Mouse (Mus musculus): ENCODE measurements around the gene Slc30a10.

DNA sequence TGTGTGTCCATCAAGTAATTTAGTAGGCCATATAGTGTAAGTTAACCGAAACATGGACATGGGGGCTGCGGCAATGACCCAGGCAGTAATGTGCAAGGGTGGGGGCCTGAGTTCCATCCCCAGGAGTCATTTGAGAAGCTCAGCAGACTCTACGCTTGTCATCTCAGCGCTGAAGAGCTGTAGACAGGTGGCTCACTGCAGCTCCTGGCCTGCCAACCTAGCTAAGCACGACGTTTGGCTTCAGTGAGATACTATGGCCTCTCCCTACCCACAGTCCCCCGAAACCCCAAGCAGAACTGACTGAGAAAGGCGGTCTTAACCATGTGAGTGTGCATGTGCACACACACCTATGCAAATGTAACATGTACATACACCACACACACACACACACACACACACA lies 3.6 kb upstream of the Slc30a10 start:
- TF ChIP-seq CTCF (IDR thresholded peaks at IDR 0.05; ENCODE audit: extremely low read depth, insufficient read depth, low read length) (no peak), POLR2A (IDR thresholded peaks at IDR 0.05; ENCODE audit: extremely low read depth, insufficient read depth, low read length) (no peak)

Measured in cortical plate, adult 2 months (tissue).